Mouse (Mus musculus) colon, adult 2 months (tissue): ENCODE data around the gene Pdyn. TPM values are rescaled to one million over a fixed set of nuclear protein-coding genes. Genes with fewer than 3 reads are reported as not detected.

Source experiments
- polyA plus RNA-seq: library from polyadenylated mRNA; depleted of rRNA; stranded (reverse); fragments of >200 nt; gene quantifications from 2 replicates; pipeline ENCODE4 v1.2.3, GENCODE M21; 2012; rRNA removed

Gene Pdyn
- polyA plus RNA-seq: 0.62 TPM in 2 replicates

DNA sequence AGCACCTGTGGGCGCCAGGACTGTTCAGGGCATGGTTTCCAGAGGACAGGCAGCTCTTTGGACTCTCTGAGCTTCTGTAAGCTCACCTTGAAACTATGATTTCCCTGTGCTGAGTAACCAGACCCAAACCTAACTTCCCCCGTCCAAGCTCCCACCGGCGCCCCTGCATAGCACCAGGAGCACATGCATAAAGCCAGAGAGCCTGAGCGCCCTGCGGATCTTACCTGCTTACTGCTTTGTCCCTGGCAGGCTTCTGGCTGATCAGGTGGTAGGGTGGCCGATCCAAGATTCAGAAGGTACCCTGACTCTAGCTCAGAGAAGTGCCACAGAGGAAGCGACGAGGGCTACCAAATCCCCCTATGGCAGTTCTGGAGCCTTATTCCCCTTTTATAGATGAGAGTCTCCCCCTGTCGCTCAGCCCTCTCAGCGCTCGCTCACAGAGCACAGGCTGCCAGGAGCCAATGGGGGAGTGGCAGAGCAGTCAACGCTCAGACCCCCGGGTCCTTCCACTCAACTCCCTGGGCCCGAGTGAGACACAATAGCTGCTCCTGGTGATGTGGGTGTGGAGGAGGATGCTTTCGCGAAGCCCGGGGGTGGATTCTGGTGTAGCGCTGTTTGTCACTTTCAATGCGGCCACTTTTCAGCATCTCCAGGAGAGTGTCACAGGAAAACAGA lies at the start of gene Pdyn:
Gene Pdyn, minus strand, starts transcription at position 361 of the 675 bp plus-strand sequence.

Other genes with a start within 250 kb of the Pdyn start
- not detected in 2 replicates for gene F830045P16Rik, start 163.2 kb downstream of the Pdyn start, polyA plus RNA-seq
- gene Sirpa, start 107.0 kb downstream of the Pdyn start, polyA plus RNA-seq: 19.0 and 22.7 TPM in 2 replicates
- gene Stk35, start 100.7 kb upstream of the Pdyn start, polyA plus RNA-seq: 20.3 and 24.5 TPM in 2 replicates